11 mouse cellular contexts compared by ENCODE assay signal in genomic region chr7:83809715-83810114, GRCm38 (mm10). TPM values are rescaled to one million over a fixed set of nuclear protein-coding genes. Genes with fewer than 3 reads are reported as not detected.
DNase-seq lines count a peak whose midpoint lies in the region; ATAC-seq and TF ChIP-seq lines count a peak whose summit lies in the region.
"Had no signal": no experiment of that assay in that cellular context is flagged by ENCODE, and none has a peak within 500 bp of the region (broad histone marks: within the 10 kb centered on the region; RNA-seq: fewer than 3 reads in every experiment).

No protein-coding gene starts in this region.

- H3K4me2 ChIP-seq in forebrain, embryonic 15.5 days (replicated peaks), result no peak overlapping the region
- H3K4me2 ChIP-seq in embryonic facial prominence, embryonic 13.5 days, result peak overlapping the region; percentile 32

- H3K9me3 ChIP-seq in forebrain, embryonic 10.5 days, result 0 out of 2 replicates have a peak, but pooled peaks cover 4% of the 10 kb centered on the region
- no peaks in the 10 kb centered on the region for H3K9me3 ChIP-seq in forebrain, embryonic 15.5 days
- H3K9me3 ChIP-seq in embryonic facial prominence, embryonic 13.5 days, result no peaks in the 10 kb centered on the region
- H3K9me3 ChIP-seq: hindbrain, embryonic 12.5 days had no signal

- H3K4me3 ChIP-seq in forebrain, embryonic 10.5 days, result 0 out of 2 replicates have a peak overlapping the region, but pooled peaks have one; percentile 24
- no peak overlapping the region for H3K4me3 ChIP-seq in forebrain, embryonic 15.5 days
- H3K4me3 ChIP-seq in liver, adult 2 months (ENCODE audit: insufficient read depth, low read depth, low read length), result no peak overlapping the region
- no peak overlapping the region for H3K4me3 ChIP-seq in embryonic facial prominence, embryonic 13.5 days
- H3K4me3 ChIP-seq: erythroblast, embryonic 14.5 days; hindbrain, embryonic 12.5 days had no signal

- DNase-seq in forebrain, embryonic 10.5 days (ENCODE audit: extremely low spot score, low spot score), result no peak
- peak; percentile 26 for DNase-seq in liver, adult 2 months (ENCODE audit: extremely low read depth, low read depth, low spot score)
- DNase-seq in liver, result no peak
- no peak for DNase-seq in ovary, postnatal 36 days (ENCODE audit: low spot score)
- DNase-seq in layer of hippocampus, adult 8-10 months (ENCODE audit: low spot score in 2 of 2), result no peak

- no peak for ATAC-seq in forebrain, embryonic 15.5 days (replicated peaks)
- ATAC-seq in embryonic facial prominence, embryonic 13.5 days (ENCODE audit: insufficient number of reproducible peaks, insufficient read depth, low FRiP score, low TSS enrichment, low read depth), result no peak
- peak; percentile 87 for ATAC-seq in megakaryocyte progenitor cell, adult 5-6 weeks (replicated peaks; ENCODE audit: poor library complexity)

- no peak overlapping the region for H3K9ac ChIP-seq in forebrain, embryonic 15.5 days (replicated peaks)
- no peak overlapping the region for H3K9ac ChIP-seq in liver, adult 2 months (ENCODE audit: low read depth, low read length)
- no peak overlapping the region for H3K9ac ChIP-seq in embryonic facial prominence, embryonic 13.5 days
- H3K9ac ChIP-seq: hindbrain, embryonic 12.5 days had no signal

- WGBS in forebrain, embryonic 10.5 days, result 19% methylated on average over 3 of the region's 3 CpGs
- WGBS in forebrain, embryonic 15.5 days, result 21% methylated on average over 3 of the region's 3 CpGs
- 40% methylated on average over 3 of the region's 3 CpGs for WGBS in liver, adult 2 months
- 3% methylated on average over 3 of the region's 3 CpGs for WGBS in embryonic facial prominence, embryonic 13.5 days

- H3K36me3 ChIP-seq in forebrain, embryonic 10.5 days (replicated peaks), result no peaks in the 10 kb centered on the region
- H3K36me3 ChIP-seq in forebrain, embryonic 15.5 days, result no peaks in the 10 kb centered on the region
- no peaks in the 10 kb centered on the region for H3K36me3 ChIP-seq in liver, adult 2 months (ENCODE audit: control insufficient read depth, insufficient read depth, low read length)
- no peaks in the 10 kb centered on the region for H3K36me3 ChIP-seq in embryonic facial prominence, embryonic 13.5 days
- H3K36me3 ChIP-seq: hindbrain, embryonic 12.5 days had no signal

- 0 out of 2 replicates have a peak, but pooled peaks cover 4% of the 10 kb centered on the region for H3K27me3 ChIP-seq in forebrain, embryonic 10.5 days (ENCODE audit: poor library complexity, severe bottlenecking)
- H3K27me3 ChIP-seq in forebrain, embryonic 15.5 days, result no peaks in the 10 kb centered on the region
- no peaks in the 10 kb centered on the region for H3K27me3 ChIP-seq in liver, adult 2 months (ENCODE audit: control insufficient read depth, insufficient read depth, low read length)
- no peaks in the 10 kb centered on the region for H3K27me3 ChIP-seq in embryonic facial prominence, embryonic 13.5 days

- peak overlapping the region; percentile 90 for H3K27ac ChIP-seq in forebrain, embryonic 10.5 days
- H3K27ac ChIP-seq in forebrain, embryonic 15.5 days (replicated peaks), result no peak overlapping the region
- peak overlapping the region; percentile 12; the same call in 1 of the 2 replicates for H3K27ac ChIP-seq in liver, adult 2 months (replicated peaks; ENCODE audit: insufficient read depth, low read depth, low read length)
- H3K27ac ChIP-seq in embryonic facial prominence, embryonic 13.5 days, result peak overlapping the region; percentile 95
- H3K27ac ChIP-seq: hindbrain, embryonic 12.5 days had no signal

- H3K4me1 ChIP-seq in forebrain, embryonic 10.5 days, result peaks cover 59% of the 10 kb centered on the region
- peaks cover 25% of the 10 kb centered on the region for H3K4me1 ChIP-seq in forebrain, embryonic 15.5 days
- peaks cover 2% of the 10 kb centered on the region; the same call in 1 of the 2 replicates for H3K4me1 ChIP-seq in liver, adult 2 months (ENCODE audit: control insufficient read depth, insufficient read depth, low read length)
- peaks cover 57% of the 10 kb centered on the region for H3K4me1 ChIP-seq in embryonic facial prominence, embryonic 13.5 days

- H3K79me2 ChIP-seq in liver, adult 2 months (ENCODE audit: control insufficient read depth, insufficient read depth, low read length), result no peaks in the 10 kb centered on the region

- TF ChIP-seq CTCF in liver, adult 2 months (IDR thresholded peaks at IDR 0.05; ENCODE audit: low read depth, low read length), result no peak

- no peak for TF ChIP-seq POLR2A in liver, adult 2 months (IDR thresholded peaks at IDR 0.05; ENCODE audit: extremely low read depth, insufficient read depth, low read length)

RNA-seq across cellular contexts. Expression of gene Cfap161, which starts 15.0 kb away (rescaled TPM):
- polyA plus RNA-seq in forebrain, embryonic 10.5 days (2016; fragmentation: Nextera tagmentation; extraction: Ambion mirVana), result 0.12 TPM in 1 of 2 replicates, not detected in the other
- 0.82 and 1.5 TPM in 2 replicates for polyA plus RNA-seq in forebrain, embryonic 15.5 days (2015; fragmentation: Nextera tagmentation; extraction: Ambion mirVana)
- not detected in 2 replicates for total RNA-seq in liver, adult 2 months (2014; rRNA removed)
- polyA plus RNA-seq in liver, adult 2 months (2012; rRNA removed), result not detected in 2 replicates
- polyA plus RNA-seq in embryonic facial prominence, embryonic 13.5 days (2015; fragmentation: Nextera tagmentation; extraction: Ambion mirVana), result 0.39 and 0.41 TPM in 2 replicates
- total RNA-seq in megakaryocyte progenitor cell, adult 5-6 weeks (2015), result not detected in 2 replicates
- not detected in 2 replicates for total RNA-seq in megakaryocyte progenitor cell, adult 5-6 weeks (2017)
- 1 to 10 TPM; 1.2 to 2.2 (median 1.8) TPM for total RNA-seq in layer of hippocampus, adult 8-10 months (2022)
- polyA plus RNA-seq: C2C12; erythroblast, embryonic 14.5 days had no signal
